Mouse (Mus musculus): Measurements from ENCODE around the gene Mllt11.
A peak's percentile ranks its signal among the peaks of the same experiment; 100 is the strongest.
"Not testable (repeated sequence)": the region's sequence is repeated elsewhere in the genome, so short reads cannot be mapped to it uniquely, and the experiment has no call there.

Mllt11 gene

GRCm38 (mm10) chr3:95218466-95219137, 13.4 kb downstream of the Mllt11 start:
- no peak for DNase-seq (ENCODE audit: extremely low read depth, low read depth, low spot score)

GRCm38 (mm10) chr3:95217255-95218134, 14.5 kb downstream of the Mllt11 start, which contains the start of gene Gabpb2:
Gabpb2 (minus strand) TSS chr3:95217916.
- DNase-seq (ENCODE audit: extremely low read depth, low read depth, low spot score): no peak

- DNase-seq (ENCODE audit: extremely low read depth, low read depth, low spot score): no peak
Measured at GRCm38 (mm10) chr3:95216655-95217254, 15.2 kb downstream of the Mllt11 start.

GRCm38 (mm10) chr3:95213609-95213975, 18.4 kb downstream of the Mllt11 start:
- no peak for DNase-seq (ENCODE audit: extremely low read depth, low read depth, low spot score)

GRCm38 (mm10) chr3:95212889-95213608, 18.9 kb downstream of the Mllt11 start:
- DNase-seq (ENCODE audit: extremely low read depth, low read depth, low spot score): not testable (repeated sequence)

- DNase-seq (ENCODE audit: extremely low read depth, low read depth, low spot score): no peak
Measured at GRCm38 (mm10) chr3:95210585-95210984, 21.4 kb downstream of the Mllt11 start.

GRCm38 (mm10) chr3:95208286-95208685, 23.7 kb downstream of the Mllt11 start:
- DNase-seq (ENCODE audit: extremely low read depth, low read depth, low spot score): no peak

- DNase-seq (ENCODE audit: extremely low read depth, low read depth, low spot score): no peak
Measured at GRCm38 (mm10) chr3:95203880-95204279, 28.1 kb downstream of the Mllt11 start.

- DNase-seq (ENCODE audit: extremely low read depth, low read depth, low spot score): no peak
Measured at GRCm38 (mm10) chr3:95200562-95200961, 31.4 kb downstream of the Mllt11 start.

GRCm38 (mm10) chr3:95200132-95200531, 31.8 kb downstream of the Mllt11 start:
- no peak for DNase-seq (ENCODE audit: extremely low read depth, low read depth, low spot score)

- DNase-seq (ENCODE audit: extremely low read depth, low read depth, low spot score): no peak
Measured at GRCm38 (mm10) chr3:95199101-95199500, 32.9 kb downstream of the Mllt11 start.

- no peak for DNase-seq (ENCODE audit: extremely low read depth, low read depth, low spot score)
Measured at GRCm38 (mm10) chr3:95195772-95196171, 36.2 kb downstream of the Mllt11 start.

GRCm38 (mm10) chr3:95194721-95195135, 37.2 kb downstream of the Mllt11 start:
- peak; percentile 78 for DNase-seq (ENCODE audit: extremely low read depth, low read depth, low spot score)

- DNase-seq (ENCODE audit: extremely low read depth, low read depth, low spot score): no peak
Measured at GRCm38 (mm10) chr3:95186888-95187287, 45.1 kb downstream of the Mllt11 start.

GRCm38 (mm10) chr3:95186100-95186499, 45.9 kb downstream of the Mllt11 start:
- no peak for DNase-seq (ENCODE audit: extremely low read depth, low read depth, low spot score)

- DNase-seq (ENCODE audit: extremely low read depth, low read depth, low spot score): no peak
Measured at GRCm38 (mm10) chr3:95184796-95185577, 47.0 kb downstream of the Mllt11 start.

- no peak for DNase-seq (ENCODE audit: extremely low read depth, low read depth, low spot score)
Measured at GRCm38 (mm10) chr3:95181841-95182240, 50.1 kb downstream of the Mllt11 start.

GRCm38 (mm10) chr3:95179890-95180289, 52.1 kb downstream of the Mllt11 start:
- DNase-seq (ENCODE audit: extremely low read depth, low read depth, low spot score): no peak

GRCm38 (mm10) chr3:95178948-95179347, 53.0 kb downstream of the Mllt11 start:
- DNase-seq (ENCODE audit: extremely low read depth, low read depth, low spot score): peak; percentile 56

- no peak for DNase-seq (ENCODE audit: extremely low read depth, low read depth, low spot score)
Measured at GRCm38 (mm10) chr3:95177583-95177982, 54.4 kb downstream of the Mllt11 start.

All from fat pad, adult 2 months (tissue).